Mouse (Mus musculus): ENCODE data around the gene Oxsr1. TPM values are rescaled to one million over a fixed set of nuclear protein-coding genes. Genes with fewer than 3 reads are reported as not detected.

Gene Oxsr1
- polyA plus RNA-seq, 1 experiment from 2014 or later: 3.8 TPM

DNA sequence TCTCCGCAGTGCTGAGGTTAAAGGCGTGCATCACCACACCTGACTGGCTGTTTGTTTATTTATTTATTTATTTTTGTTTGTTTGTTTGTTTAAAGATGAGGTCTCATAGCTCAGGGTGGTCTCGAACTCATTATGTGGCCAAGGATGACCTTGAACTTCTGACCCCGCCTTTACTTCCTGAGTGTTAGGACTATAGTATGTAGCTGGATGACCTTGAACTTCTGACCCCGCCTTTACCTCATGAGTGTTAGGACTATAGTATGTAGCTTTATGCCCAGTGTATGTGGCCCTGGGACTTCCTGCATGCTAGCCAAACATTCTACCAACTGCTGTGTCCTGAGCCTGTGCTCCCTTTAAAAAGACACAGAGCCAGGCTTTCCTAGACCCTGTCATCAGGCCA lies 39.2 kb upstream of the Oxsr1 start:
- 79% methylated on average over 5 of the region's 5 CpGs for WGBS (ENCODE audit: insufficient replicate concordance)
- Histone ChIP-seq H3K9me3 (ENCODE audit: low read length) (no peaks in the 10 kb centered on the region), H3K27me3 (ENCODE audit: insufficient read depth, low read length) (no peaks in the 10 kb centered on the region), H3K4me1 (ENCODE audit: insufficient read depth) (peaks cover 3% of the 10 kb centered on the region; the same call in 1 of the 2 replicates), H3K4me2 (ENCODE audit: low read depth, low read length) (no peak overlapping the region), H3K4me3 (ENCODE audit: low read depth, low read length) (no peak overlapping the region), H3K36me3 (replicated peaks; ENCODE audit: insufficient read depth, low read length) (no peaks in the 10 kb centered on the region; the same call in 1 of the 2 replicates), H3K27ac (ENCODE audit: low read depth) (no peak overlapping the region), H3K9ac (replicated peaks) (no peak overlapping the region)
- TF ChIP-seq EP300 (IDR thresholded peaks at IDR 0.05; ENCODE audit: low read depth) (no peak), CTCF (IDR thresholded peaks at IDR 0.05; ENCODE audit: low read depth) (no peak)
- DNase-seq (no peak), ATAC-seq (no peak)

DNA sequence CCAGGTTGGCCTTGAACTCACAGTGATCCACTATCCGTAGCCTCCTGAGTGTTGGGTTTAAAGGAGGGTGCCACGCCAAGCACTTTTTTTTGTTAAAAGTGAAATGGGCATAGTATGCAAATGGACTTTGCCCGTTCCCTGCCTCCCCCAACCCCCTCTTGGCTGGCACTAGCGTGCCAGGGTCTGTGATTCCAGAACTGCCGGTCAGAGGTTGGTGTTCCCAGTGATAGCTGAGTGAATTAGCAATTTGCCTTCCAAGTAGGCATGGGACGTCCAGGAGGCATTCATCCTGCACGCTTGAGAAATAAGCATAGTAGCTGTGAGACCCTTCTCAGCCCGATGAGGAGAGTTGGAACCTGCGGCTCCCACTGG lies 35.8 kb upstream of the Oxsr1 start:
- peak overlapping the region; percentile 96 for H3K4me2 ChIP-seq (ENCODE audit: low read depth, low read length)
- H3K9ac ChIP-seq (replicated peaks): peak overlapping the region; percentile 72
- H3K27ac ChIP-seq (ENCODE audit: low read depth): 0 out of 2 replicates have a peak overlapping the region, but pooled peaks have one; percentile 48
- ATAC-seq: peak; percentile 44
- H3K36me3 ChIP-seq (replicated peaks; ENCODE audit: insufficient read depth, low read length): no peaks in the 10 kb centered on the region; the same call in 1 of the 2 replicates
- peak overlapping the region; percentile 76 for H3K4me3 ChIP-seq (ENCODE audit: low read depth, low read length)
- peaks cover 3% of the 10 kb centered on the region; the same call in 1 of the 2 replicates for H3K4me1 ChIP-seq (ENCODE audit: insufficient read depth)
- 37% methylated on average over 9 of the region's 9 CpGs for WGBS (ENCODE audit: insufficient replicate concordance)
- H3K27me3 ChIP-seq (ENCODE audit: insufficient read depth, low read length): no peaks in the 10 kb centered on the region
- TF ChIP-seq EP300 (IDR thresholded peaks at IDR 0.05; ENCODE audit: low read depth) (no peak), CTCF (IDR thresholded peaks at IDR 0.05; ENCODE audit: low read depth) (no peak)
- no peaks in the 10 kb centered on the region for H3K9me3 ChIP-seq (ENCODE audit: low read length)
- DNase-seq: peak; percentile 48

DNA sequence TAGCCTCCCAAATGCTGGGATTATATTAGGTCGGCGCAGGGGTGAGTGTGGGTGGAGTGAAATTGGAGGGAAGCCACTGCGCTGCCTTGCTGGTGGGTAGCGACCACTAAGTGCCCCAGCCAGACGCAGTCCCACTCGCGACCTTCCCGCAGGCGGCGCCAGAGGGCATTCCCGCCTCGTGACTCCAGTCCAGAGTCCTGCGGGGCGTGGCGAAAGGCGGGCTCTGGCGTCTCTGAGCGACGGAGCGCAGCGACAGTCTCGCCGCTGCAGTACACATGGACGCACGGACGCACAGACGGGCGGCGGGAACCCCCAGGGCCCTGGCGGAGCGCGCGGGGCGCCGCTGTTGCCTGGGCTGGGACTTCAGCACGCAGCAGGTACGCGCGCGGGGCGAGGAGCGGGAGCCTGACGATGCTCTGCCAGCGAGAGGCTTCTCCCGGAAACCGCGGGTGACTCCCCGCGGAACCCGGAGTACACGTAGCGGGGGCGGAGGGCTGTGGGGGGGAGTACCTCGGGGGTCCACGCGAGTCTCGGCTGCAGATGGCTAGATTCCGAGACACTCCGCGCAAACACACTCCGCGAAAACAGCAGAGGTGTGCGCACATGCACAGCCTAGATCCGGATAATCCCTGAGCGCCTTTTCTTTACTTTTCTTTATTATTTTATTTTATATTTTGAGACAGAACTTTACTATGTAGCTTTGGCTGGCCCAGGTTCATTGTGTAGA lies 35.3 kb upstream of the Oxsr1 start, which contains the start of gene Xylb:
TSS of gene Xylb (plus strand) at position 51 of the 727 bp plus-strand sequence.
- Histone ChIP-seq H3K4me1 (ENCODE audit: insufficient read depth) (peaks cover 3% of the 10 kb centered on the region; the same call in 1 of the 2 replicates), H3K9me3 (ENCODE audit: low read length) (no peaks in the 10 kb centered on the region), H3K4me2 (ENCODE audit: low read depth, low read length) (peak within 1 kb of the TSS; percentile 96), H3K27ac (ENCODE audit: low read depth) (peak within 1 kb of the TSS; percentile 48), H3K36me3 (replicated peaks; ENCODE audit: insufficient read depth, low read length) (no peaks in the 10 kb centered on the region; the same call in 1 of the 2 replicates), H3K27me3 (ENCODE audit: insufficient read depth, low read length) (no peaks in the 10 kb centered on the region), H3K4me3 (ENCODE audit: low read depth, low read length) (peak within 1 kb of the TSS; percentile 76), H3K9ac (replicated peaks) (peak within 1 kb of the TSS; percentile 72)
- 3% methylated on average over 57 of the region's 65 CpGs for WGBS (ENCODE audit: insufficient replicate concordance)
- peak; percentile 88 for ATAC-seq
- peak; percentile 92 for TF ChIP-seq CTCF (IDR thresholded peaks at IDR 0.05; ENCODE audit: low read depth)
- no peak for TF ChIP-seq EP300 (IDR thresholded peaks at IDR 0.05; ENCODE audit: low read depth)
- peak; percentile 93 for DNase-seq

DNA sequence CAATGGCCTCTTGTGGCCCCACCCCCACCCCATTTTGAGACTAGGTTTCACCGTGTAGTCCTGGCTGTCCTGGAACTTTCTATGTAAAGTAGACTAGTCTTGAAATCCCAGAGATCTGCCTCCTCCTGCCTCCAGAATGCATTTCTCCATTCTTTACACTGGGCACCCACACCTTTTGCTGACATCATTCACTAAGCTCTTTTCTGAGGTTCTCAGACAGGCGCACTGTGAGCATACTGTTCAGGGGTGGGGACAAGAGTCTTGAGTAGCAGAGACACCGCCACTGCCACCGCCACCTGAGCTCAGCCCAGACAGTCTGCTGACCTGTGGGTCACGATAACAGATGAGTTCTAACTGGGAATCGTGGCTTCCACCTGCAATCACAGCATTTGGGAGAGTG lies 33.7 kb upstream of the Oxsr1 start:
- TF ChIP-seq EP300 (IDR thresholded peaks at IDR 0.05; ENCODE audit: low read depth) (no peak), CTCF (IDR thresholded peaks at IDR 0.05; ENCODE audit: low read depth) (no peak)
- no peak overlapping the region for H3K4me3 ChIP-seq (ENCODE audit: low read depth, low read length)
- no peak overlapping the region for H3K9ac ChIP-seq (replicated peaks)
- no peak overlapping the region for H3K27ac ChIP-seq (ENCODE audit: low read depth)
- no peaks in the 10 kb centered on the region for H3K27me3 ChIP-seq (ENCODE audit: insufficient read depth, low read length)
- peaks cover 4% of the 10 kb centered on the region for H3K36me3 ChIP-seq (replicated peaks; ENCODE audit: insufficient read depth, low read length)
- ATAC-seq (no peak), DNase-seq (no peak)
- 76% methylated on average over 6 of the region's 6 CpGs for WGBS (ENCODE audit: insufficient replicate concordance)
- no peak overlapping the region for H3K4me2 ChIP-seq (ENCODE audit: low read depth, low read length)
- no peaks in the 10 kb centered on the region for H3K9me3 ChIP-seq (ENCODE audit: low read length)
- peaks cover 3% of the 10 kb centered on the region; the same call in 1 of the 2 replicates for H3K4me1 ChIP-seq (ENCODE audit: insufficient read depth)

DNA sequence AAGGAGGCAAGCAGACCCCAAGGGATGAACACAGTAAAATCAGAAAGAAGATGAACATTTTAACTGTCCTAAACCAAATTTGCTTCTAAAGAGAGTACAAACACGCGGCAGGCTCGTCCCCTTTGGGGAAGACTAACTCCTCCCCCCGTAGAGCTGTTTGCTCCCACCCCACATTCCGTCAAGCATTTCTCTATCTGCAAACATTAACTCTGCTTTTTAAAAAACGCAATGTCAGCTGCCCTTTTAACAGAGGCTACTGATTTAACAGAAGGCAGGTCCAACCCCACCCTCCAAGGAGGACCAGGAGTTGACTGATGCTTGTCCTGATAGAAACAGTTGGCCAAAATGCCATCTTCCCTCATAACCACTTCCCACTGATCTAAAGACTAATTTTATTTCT lies 31.7 kb upstream of the Oxsr1 start:
- no peak for ATAC-seq
- no peak for DNase-seq
- no peak overlapping the region for H3K27ac ChIP-seq (ENCODE audit: low read depth)
- TF ChIP-seq CTCF (IDR thresholded peaks at IDR 0.05; ENCODE audit: low read depth) (no peak), EP300 (IDR thresholded peaks at IDR 0.05; ENCODE audit: low read depth) (no peak)
- no peaks in the 10 kb centered on the region for H3K27me3 ChIP-seq (ENCODE audit: insufficient read depth, low read length)
- no peak overlapping the region for H3K9ac ChIP-seq (replicated peaks)
- H3K4me1 ChIP-seq (ENCODE audit: insufficient read depth): peaks cover 3% of the 10 kb centered on the region; the same call in 1 of the 2 replicates
- WGBS (ENCODE audit: insufficient replicate concordance): 59% methylated on average over 6 of the region's 6 CpGs
- no peak overlapping the region for H3K4me2 ChIP-seq (ENCODE audit: low read depth, low read length)
- no peaks in the 10 kb centered on the region for H3K9me3 ChIP-seq (ENCODE audit: low read length)
- peaks cover 9% of the 10 kb centered on the region for H3K36me3 ChIP-seq (replicated peaks; ENCODE audit: insufficient read depth, low read length)
- H3K4me3 ChIP-seq (ENCODE audit: low read depth, low read length): no peak overlapping the region

DNA sequence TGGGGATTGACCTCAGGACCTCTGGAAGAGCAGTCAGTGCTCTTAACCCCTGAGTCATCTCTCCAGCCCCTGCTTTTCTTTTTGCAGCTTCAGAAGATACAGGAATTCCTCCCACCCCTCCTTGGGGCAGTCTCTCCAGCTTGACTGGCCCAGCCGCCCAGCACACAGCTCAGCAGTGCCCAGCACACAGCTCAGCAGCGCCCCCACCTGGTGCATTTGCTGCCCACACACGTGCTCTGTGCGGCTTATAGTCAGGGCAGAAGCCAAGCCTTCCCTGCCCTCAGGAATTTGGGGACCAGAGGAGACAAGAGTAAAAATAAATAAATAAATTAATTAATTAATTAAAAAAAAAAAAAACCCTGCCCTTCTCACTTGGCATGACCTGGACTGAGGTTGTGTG lies 29.8 kb upstream of the Oxsr1 start:
- ATAC-seq: peak; percentile 79
- H3K36me3 ChIP-seq (replicated peaks; ENCODE audit: insufficient read depth, low read length): peaks cover 22% of the 10 kb centered on the region
- 14% methylated on average over 4 of the region's 4 CpGs for WGBS (ENCODE audit: insufficient replicate concordance)
- DNase-seq: peak; percentile 90
- TF ChIP-seq EP300 (IDR thresholded peaks at IDR 0.05; ENCODE audit: low read depth) (no peak), CTCF (IDR thresholded peaks at IDR 0.05; ENCODE audit: low read depth) (peak; percentile 94)
- H3K9me3 ChIP-seq (ENCODE audit: low read length): no peaks in the 10 kb centered on the region
- H3K27me3 ChIP-seq (ENCODE audit: insufficient read depth, low read length): no peaks in the 10 kb centered on the region
- no peak overlapping the region for H3K4me2 ChIP-seq (ENCODE audit: low read depth, low read length)
- H3K27ac ChIP-seq (ENCODE audit: low read depth): no peak overlapping the region
- no peak overlapping the region for H3K4me3 ChIP-seq (ENCODE audit: low read depth, low read length)
- H3K9ac ChIP-seq (replicated peaks): no peak overlapping the region
- H3K4me1 ChIP-seq (ENCODE audit: insufficient read depth): no peaks in the 10 kb centered on the region

All from liver, postnatal 0 days (tissue).